Mouse (Mus musculus) cerebellum, adult (tissue): ENCODE results near the gene Lancl2.

ENCODE experiments used
- ATAC-seq: cut with Nextera tagmentation; 2 replicates; pipeline ENCODE4 v1.9.2; 2017; ENCODE audit warnings: mild to moderate bottlenecking, moderate library complexity, mixed read lengths; ENCODE audit not compliant: insufficient number of reproducible peaks, low FRiP score, low TSS enrichment

Lancl2 gene

GRCm38 (mm10) chr6:57766287-57766686 is 63.9 kb downstream of the Lancl2 start:
- ATAC-seq, result no peak

- no peak for ATAC-seq
Measured at GRCm38 (mm10) chr6:57767112-57767868, 65.0 kb downstream of the Lancl2 start.

- no peak for ATAC-seq
Measured at GRCm38 (mm10) chr6:57768948-57769525, 66.7 kb downstream of the Lancl2 start.

- ATAC-seq, result no peak
Measured at GRCm38 (mm10) chr6:57770467-57771190, 68.3 kb downstream of the Lancl2 start.

GRCm38 (mm10) chr6:57773792-57774191 is 71.5 kb downstream of the Lancl2 start:
- ATAC-seq, result no peak

DNA sequence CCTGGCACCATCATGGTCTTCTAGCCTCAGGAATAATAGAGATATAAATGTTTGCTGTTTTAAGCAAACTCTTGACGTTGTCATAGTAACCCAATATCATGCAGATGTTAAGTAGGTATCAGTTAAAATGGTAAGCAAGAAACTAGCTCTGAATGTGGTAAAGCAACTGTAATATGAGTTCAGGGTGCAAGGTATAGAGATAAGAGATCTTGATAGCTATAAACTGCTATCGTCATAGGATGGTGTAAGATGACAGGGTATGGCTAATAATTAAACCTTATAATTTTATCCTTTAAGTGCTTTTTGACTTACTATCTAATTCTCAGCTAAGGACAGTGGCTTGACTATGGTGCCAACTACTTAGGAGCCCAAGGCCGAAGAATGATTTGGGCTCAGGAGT is 78.0 kb downstream of the Lancl2 start:
- no peak for ATAC-seq

DNA sequence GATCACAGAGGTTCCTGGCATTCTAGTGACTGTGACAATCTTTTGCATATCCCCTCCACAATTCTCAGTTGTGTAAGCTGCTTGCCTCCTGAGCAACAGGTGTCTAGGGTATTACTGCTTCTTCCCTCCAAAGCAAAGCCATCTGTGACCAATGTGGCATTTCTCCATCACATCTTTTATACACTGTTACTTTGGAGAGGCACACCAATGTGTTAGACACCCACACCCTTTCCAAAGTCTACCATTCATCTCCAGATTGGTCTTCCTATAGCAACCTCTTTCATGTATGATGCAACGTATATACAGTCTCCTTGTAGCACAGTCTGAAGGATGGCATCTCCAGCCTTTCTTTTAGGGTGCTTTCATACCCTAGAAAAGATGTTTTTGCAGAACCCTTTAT is 80.3 kb downstream of the Lancl2 start:
- no peak for ATAC-seq

- no peak for ATAC-seq
Measured at GRCm38 (mm10) chr6:57784251-57784650, 81.9 kb downstream of the Lancl2 start.

GRCm38 (mm10) chr6:57787376-57787775 is 85.0 kb downstream of the Lancl2 start:
- no peak for ATAC-seq
